In genomic region chr1:89468141-89468540, GRCm38 (mm10) we compare ENCODE assay signal across 15 mouse cellular contexts. TPM values are rescaled to one million over a fixed set of nuclear protein-coding genes. Genes with fewer than 3 reads are reported as not detected.
DNase-seq lines count a peak whose midpoint lies in the region; ATAC-seq lines count a peak whose summit lies in the region.
"Had no signal": no experiment of that assay in that cellular context is flagged by ENCODE, and none has a peak within 500 bp of the region (broad histone marks: within the 10 kb centered on the region; RNA-seq: fewer than 3 reads in every experiment).

No protein-coding gene starts in this region.

- H3K4me2 ChIP-seq in kidney, embryonic 16.5 days (replicated peaks; ENCODE audit: low read depth, low read length): peak overlapping the region; percentile 34; the same call in 1 of the 2 replicates
- no peak overlapping the region for H3K4me2 ChIP-seq in neural tube, embryonic 13.5 days
- no peak overlapping the region for H3K4me2 ChIP-seq in stomach, embryonic 15.5 days
- H3K4me2 ChIP-seq: embryonic facial prominence, embryonic 13.5 days; forebrain, embryonic 13.5 days; limb, embryonic 15.5 days had no signal

- ATAC-seq in kidney, embryonic 16.5 days (ENCODE audit: low FRiP score, low TSS enrichment): no peak
- ATAC-seq in neural tube, embryonic 13.5 days (ENCODE audit: low read depth): no peak
- no peak for ATAC-seq in stomach, embryonic 15.5 days (ENCODE audit: insufficient read depth, low FRiP score, low read depth)

- H3K4me3 ChIP-seq in heart, embryonic 10.5 days: no peak overlapping the region
- H3K4me3 ChIP-seq in kidney, embryonic 16.5 days (ENCODE audit: low read length): no peak overlapping the region
- H3K4me3 ChIP-seq in neural tube, embryonic 13.5 days: no peak overlapping the region
- no peak overlapping the region for H3K4me3 ChIP-seq in stomach, embryonic 15.5 days (replicated peaks)
- H3K4me3 ChIP-seq: embryonic facial prominence, embryonic 13.5 days; forebrain, embryonic 13.5 days; limb, embryonic 15.5 days; megakaryocyte, embryonic 14.5 days had no signal

- no peak overlapping the region for H3K9ac ChIP-seq in kidney, embryonic 16.5 days (replicated peaks; ENCODE audit: low read length)
- no peak overlapping the region for H3K9ac ChIP-seq in neural tube, embryonic 13.5 days
- no peak overlapping the region for H3K9ac ChIP-seq in stomach, embryonic 15.5 days
- H3K9ac ChIP-seq: embryonic facial prominence, embryonic 13.5 days; forebrain, embryonic 13.5 days; limb, embryonic 15.5 days had no signal

- H3K36me3 ChIP-seq in heart, embryonic 10.5 days: peaks cover 2% of the 10 kb centered on the region; the same call in 1 of the 2 replicates
- H3K36me3 ChIP-seq in kidney, embryonic 16.5 days (ENCODE audit: insufficient read depth, low read length): no peaks in the 10 kb centered on the region
- H3K36me3 ChIP-seq in neural tube, embryonic 13.5 days: no peaks in the 10 kb centered on the region
- no peaks in the 10 kb centered on the region for H3K36me3 ChIP-seq in stomach, embryonic 15.5 days
- H3K36me3 ChIP-seq: embryonic facial prominence, embryonic 13.5 days; limb, embryonic 15.5 days had no signal

- no peak for DNase-seq in heart, embryonic 10.5 days (ENCODE audit: low spot score)
- no peak for DNase-seq in heart, postnatal 25 days (ENCODE audit: low spot score)
- no peak for DNase-seq in kidney, postnatal 14 days
- no peak for DNase-seq in neural tube, embryonic 10.5 days (ENCODE audit: extremely low spot score, low spot score)
- DNase-seq in cerebellum, adult 11 months: no peak
- DNase-seq: cerebellum, postnatal 36 days; right cerebral cortex, postnatal 14 days; thymus, adult 2 months had no signal

- no peaks in the 10 kb centered on the region for H3K9me3 ChIP-seq in heart, embryonic 10.5 days
- H3K9me3 ChIP-seq in kidney, embryonic 16.5 days (ENCODE audit: low read length): no peaks in the 10 kb centered on the region
- H3K9me3 ChIP-seq in neural tube, embryonic 13.5 days: peaks cover 4% of the 10 kb centered on the region; the same call in 1 of the 2 replicates
- H3K9me3 ChIP-seq in stomach, embryonic 15.5 days: no peaks in the 10 kb centered on the region
- H3K9me3 ChIP-seq: embryonic facial prominence, embryonic 13.5 days; forebrain, embryonic 13.5 days; limb, embryonic 15.5 days had no signal

- intact Hi-C loops in heart, postnatal 25 days (cut with DNase I): loop anchor here (5.0 kb wide), 1 partner anchor 146 kb away; no protein-coding TSS in a partner anchor

- 61% methylated on average over 3 of the region's 3 CpGs for WGBS in heart, embryonic 10.5 days
- WGBS in kidney, embryonic 16.5 days: 63% methylated on average over 3 of the region's 3 CpGs
- WGBS in neural tube, embryonic 13.5 days: 67% methylated on average over 3 of the region's 3 CpGs
- 58% methylated on average over 3 of the region's 3 CpGs for WGBS in stomach, embryonic 15.5 days

- H3K27ac ChIP-seq in heart, embryonic 10.5 days: peak overlapping the region; percentile 72; the same call in 1 of the 2 replicates
- peak overlapping the region; percentile 85 for H3K27ac ChIP-seq in kidney, embryonic 16.5 days (ENCODE audit: low read length)
- peak overlapping the region; percentile 54; the same call in 1 of the 2 replicates for H3K27ac ChIP-seq in neural tube, embryonic 13.5 days (replicated peaks)
- peak overlapping the region; percentile 55; the same call in 1 of the 2 replicates for H3K27ac ChIP-seq in stomach, embryonic 15.5 days
- H3K27ac ChIP-seq: forebrain, embryonic 13.5 days had no signal

- peaks cover 90% of the 10 kb centered on the region for H3K4me1 ChIP-seq in heart, embryonic 10.5 days
- peaks cover 48% of the 10 kb centered on the region for H3K4me1 ChIP-seq in kidney, embryonic 16.5 days (ENCODE audit: insufficient read depth, low read length)
- peaks cover 77% of the 10 kb centered on the region for H3K4me1 ChIP-seq in neural tube, embryonic 13.5 days (replicated peaks)
- H3K4me1 ChIP-seq in stomach, embryonic 15.5 days: peaks cover 45% of the 10 kb centered on the region

- no peaks in the 10 kb centered on the region for H3K27me3 ChIP-seq in heart, embryonic 10.5 days (ENCODE audit: insufficient read depth, poor library complexity, severe bottlenecking)
- no peaks in the 10 kb centered on the region for H3K27me3 ChIP-seq in kidney, embryonic 16.5 days (ENCODE audit: insufficient read depth, low read length)
- no peaks in the 10 kb centered on the region for H3K27me3 ChIP-seq in neural tube, embryonic 13.5 days
- no peaks in the 10 kb centered on the region for H3K27me3 ChIP-seq in stomach, embryonic 15.5 days (replicated peaks)
- H3K27me3 ChIP-seq: embryonic facial prominence, embryonic 13.5 days; forebrain, embryonic 13.5 days; limb, embryonic 15.5 days had no signal

RNA-seq across cellular contexts. Expression of gene Agap1, which starts 13.5 kb away (rescaled TPM):
- 7.6 and 10.3 TPM in 2 replicates for polyA plus RNA-seq in heart, embryonic 10.5 days (2016; fragmentation: Nextera tagmentation; extraction: Ambion mirVana)
- 10 to 100 TPM; 62.8 to 65.5 TPM for total RNA-seq in heart, postnatal 25 days (2021)
- 7.7 and 8.9 TPM in 2 replicates for polyA plus RNA-seq in kidney, embryonic 16.5 days (2015; fragmentation: Nextera tagmentation; extraction: Ambion mirVana)
- 48.1 and 52.9 TPM in 2 replicates for polyA plus RNA-seq in neural tube, embryonic 13.5 days (2015; fragmentation: Nextera tagmentation; extraction: Ambion mirVana)
- 9.3 and 10.6 TPM in 2 replicates for polyA plus RNA-seq in stomach, embryonic 15.5 days (2015; fragmentation: Nextera tagmentation; extraction: Ambion mirVana)
